Mouse (Mus musculus): ENCODE measurements around the gene Bach2. TPM values are rescaled to one million over a fixed set of nuclear protein-coding genes. Genes with fewer than 3 reads are reported as not detected.

Gene Bach2
- polyA plus RNA-seq, 1 experiment from 2014 or later, result 27.7 TPM

GRCm38 (mm10) chr4:32389107-32389800, 150.7 kb downstream of the Bach2 start:
- Histone ChIP-seq H3K9me3 (no peaks in the 10 kb centered on the region), H3K4me3 (replicated peaks) (no peak overlapping the region), H3K27ac (0 out of 2 replicates have a peak overlapping the region, but pooled peaks have one; percentile 16), H3K4me2 (no peak overlapping the region), H3K9ac (no peak overlapping the region), H3K27me3 (no peaks in the 10 kb centered on the region), H3K4me1 (peaks cover 39% of the 10 kb centered on the region), H3K36me3 (replicated peaks) (no peaks in the 10 kb centered on the region)
- ATAC-seq (ENCODE audit: low FRiP score), result peak; percentile 42; the same call in 1 of the 2 replicates
- 50% methylated on average over 14 of the region's 14 CpGs for WGBS

GRCm38 (mm10) chr4:32391260-32391659, 152.7 kb downstream of the Bach2 start:
- H3K9ac ChIP-seq, result no peak overlapping the region
- H3K4me1 ChIP-seq, result peaks cover 41% of the 10 kb centered on the region
- no peaks in the 10 kb centered on the region for H3K36me3 ChIP-seq (replicated peaks)
- no peak overlapping the region for H3K4me2 ChIP-seq
- H3K27ac ChIP-seq, result no peak overlapping the region
- 91% methylated on average over 8 of the region's 8 CpGs for WGBS
- H3K9me3 ChIP-seq, result no peaks in the 10 kb centered on the region
- H3K27me3 ChIP-seq, result no peaks in the 10 kb centered on the region
- H3K4me3 ChIP-seq (replicated peaks), result no peak overlapping the region
- no peak for ATAC-seq (ENCODE audit: low FRiP score)

- Histone ChIP-seq H3K4me1 (peaks cover 25% of the 10 kb centered on the region), H3K27me3 (no peaks in the 10 kb centered on the region), H3K9ac (no peak overlapping the region), H3K36me3 (replicated peaks) (no peaks in the 10 kb centered on the region), H3K27ac (no peak overlapping the region), H3K9me3 (no peaks in the 10 kb centered on the region), H3K4me3 (replicated peaks) (no peak overlapping the region), H3K4me2 (no peak overlapping the region)
- ATAC-seq (ENCODE audit: low FRiP score), result no peak
- WGBS, result 91% methylated on average over 3 of the region's 3 CpGs
Observed at GRCm38 (mm10) chr4:32393226-32393625, 154.6 kb downstream of the Bach2 start.

- H3K4me1 ChIP-seq, result peaks cover 17% of the 10 kb centered on the region
- H3K27ac ChIP-seq, result peak overlapping the region; percentile 57; the same call in 1 of the 2 replicates
- WGBS, result 37% methylated on average over 1 of the region's 1 CpGs
- no peak overlapping the region for H3K4me2 ChIP-seq
- H3K36me3 ChIP-seq (replicated peaks), result no peaks in the 10 kb centered on the region
- H3K9ac ChIP-seq, result no peak overlapping the region
- H3K9me3 ChIP-seq, result no peaks in the 10 kb centered on the region
- H3K4me3 ChIP-seq (replicated peaks), result no peak overlapping the region
- H3K27me3 ChIP-seq, result no peaks in the 10 kb centered on the region
- ATAC-seq (ENCODE audit: low FRiP score), result 0 out of 2 replicates have a peak, but pooled peaks have one; percentile 27
Observed at GRCm38 (mm10) chr4:32393951-32394350, 155.3 kb downstream of the Bach2 start.

GRCm38 (mm10) chr4:32394850-32395249, 156.2 kb downstream of the Bach2 start:
- no peaks in the 10 kb centered on the region for H3K27me3 ChIP-seq
- no peaks in the 10 kb centered on the region for H3K36me3 ChIP-seq (replicated peaks)
- peaks cover 10% of the 10 kb centered on the region for H3K4me1 ChIP-seq
- no peak overlapping the region for H3K4me3 ChIP-seq (replicated peaks)
- no peak overlapping the region for H3K4me2 ChIP-seq
- no peaks in the 10 kb centered on the region for H3K9me3 ChIP-seq
- no peak for ATAC-seq (ENCODE audit: low FRiP score)
- 81% methylated on average over 2 of the region's 2 CpGs for WGBS
- H3K9ac ChIP-seq, result no peak overlapping the region
- H3K27ac ChIP-seq, result no peak overlapping the region

GRCm38 (mm10) chr4:32401459-32401858, 162.9 kb downstream of the Bach2 start:
- no peak overlapping the region for H3K9ac ChIP-seq
- H3K27ac ChIP-seq, result no peak overlapping the region
- H3K27me3 ChIP-seq, result no peaks in the 10 kb centered on the region
- no peaks in the 10 kb centered on the region for H3K9me3 ChIP-seq
- WGBS, result 93% methylated on average over 5 of the region's 5 CpGs
- ATAC-seq (ENCODE audit: low FRiP score), result no peak
- no peaks in the 10 kb centered on the region for H3K36me3 ChIP-seq (replicated peaks)
- no peak overlapping the region for H3K4me3 ChIP-seq (replicated peaks)
- H3K4me2 ChIP-seq, result no peak overlapping the region
- peaks cover 10% of the 10 kb centered on the region for H3K4me1 ChIP-seq

- H3K4me1 ChIP-seq, result peaks cover 10% of the 10 kb centered on the region
- no peaks in the 10 kb centered on the region for H3K9me3 ChIP-seq
- H3K9ac ChIP-seq, result no peak overlapping the region
- no peak overlapping the region for H3K4me3 ChIP-seq (replicated peaks)
- H3K36me3 ChIP-seq (replicated peaks), result no peaks in the 10 kb centered on the region
- no peak for ATAC-seq (ENCODE audit: low FRiP score)
- 95% methylated on average over 5 of the region's 5 CpGs for WGBS
- no peak overlapping the region for H3K27ac ChIP-seq
- no peak overlapping the region for H3K4me2 ChIP-seq
- no peaks in the 10 kb centered on the region for H3K27me3 ChIP-seq
Observed at GRCm38 (mm10) chr4:32403506-32403905, 164.9 kb downstream of the Bach2 start.

- Histone ChIP-seq H3K4me1 (peaks cover 10% of the 10 kb centered on the region), H3K9me3 (no peaks in the 10 kb centered on the region), H3K27me3 (no peaks in the 10 kb centered on the region), H3K36me3 (replicated peaks) (no peaks in the 10 kb centered on the region), H3K9ac (no peak overlapping the region), H3K4me3 (replicated peaks) (no peak overlapping the region), H3K4me2 (no peak overlapping the region), H3K27ac (no peak overlapping the region)
- WGBS, result 83% methylated on average over 17 of the region's 17 CpGs
- no peak for ATAC-seq (ENCODE audit: low FRiP score)
Observed at GRCm38 (mm10) chr4:32405149-32405882, 166.7 kb downstream of the Bach2 start.

- Histone ChIP-seq H3K36me3 (replicated peaks) (no peaks in the 10 kb centered on the region), H3K4me2 (no peak overlapping the region), H3K27ac (no peak overlapping the region), H3K4me3 (replicated peaks) (no peak overlapping the region), H3K9ac (no peak overlapping the region), H3K27me3 (no peaks in the 10 kb centered on the region), H3K9me3 (no peaks in the 10 kb centered on the region), H3K4me1 (peaks cover 10% of the 10 kb centered on the region)
- no peak for ATAC-seq (ENCODE audit: low FRiP score)
- 91% methylated on average over 3 of the region's 3 CpGs for WGBS
Observed at GRCm38 (mm10) chr4:32405985-32406384, 167.4 kb downstream of the Bach2 start.

GRCm38 (mm10) chr4:32408535-32408934, 169.9 kb downstream of the Bach2 start:
- no peak overlapping the region for H3K27ac ChIP-seq
- no peak overlapping the region for H3K9ac ChIP-seq
- no peak overlapping the region for H3K4me3 ChIP-seq (replicated peaks)
- no peaks in the 10 kb centered on the region for H3K27me3 ChIP-seq
- H3K9me3 ChIP-seq, result no peaks in the 10 kb centered on the region
- 87% methylated on average over 8 of the region's 8 CpGs for WGBS
- ATAC-seq (ENCODE audit: low FRiP score), result no peak
- peaks cover 15% of the 10 kb centered on the region for H3K4me1 ChIP-seq
- no peak overlapping the region for H3K4me2 ChIP-seq
- H3K36me3 ChIP-seq (replicated peaks), result no peaks in the 10 kb centered on the region

GRCm38 (mm10) chr4:32409116-32409880, 170.7 kb downstream of the Bach2 start:
- Histone ChIP-seq H3K4me3 (replicated peaks) (no peak overlapping the region), H3K36me3 (replicated peaks) (no peaks in the 10 kb centered on the region), H3K9me3 (no peaks in the 10 kb centered on the region), H3K27ac (no peak overlapping the region), H3K4me2 (no peak overlapping the region), H3K27me3 (no peaks in the 10 kb centered on the region), H3K4me1 (peaks cover 15% of the 10 kb centered on the region), H3K9ac (no peak overlapping the region)
- ATAC-seq (ENCODE audit: low FRiP score), result no peak
- 87% methylated on average over 9 of the region's 9 CpGs for WGBS

GRCm38 (mm10) chr4:32413063-32413462, 174.5 kb downstream of the Bach2 start:
- no peak overlapping the region for H3K4me3 ChIP-seq (replicated peaks)
- no peak overlapping the region for H3K27ac ChIP-seq
- no peaks in the 10 kb centered on the region for H3K27me3 ChIP-seq
- H3K9ac ChIP-seq, result no peak overlapping the region
- H3K4me2 ChIP-seq, result no peak overlapping the region
- peaks cover 6% of the 10 kb centered on the region for H3K4me1 ChIP-seq
- WGBS, result 32% methylated on average over 7 of the region's 7 CpGs
- H3K36me3 ChIP-seq (replicated peaks), result no peaks in the 10 kb centered on the region
- peak; percentile 36; the same call in 1 of the 2 replicates for ATAC-seq (ENCODE audit: low FRiP score)
- H3K9me3 ChIP-seq, result no peaks in the 10 kb centered on the region

All from forebrain, embryonic 12.5 days (tissue).